Mouse (Mus musculus): ENCODE measurements around the gene Nupl2. TPM values are rescaled to one million over a fixed set of nuclear protein-coding genes. Genes with fewer than 3 reads are reported as not detected.

Gene Nupl2
- polyA plus RNA-seq (2012; rRNA removed) (2.8 and 3.6 TPM in 2 replicates), polyA plus RNA-seq (2014; fragmentation: Nextera tagmentation; extraction: Ambion mirVana) (6.5 TPM in 2 replicates)

- H3K27ac ChIP-seq: 0 out of 2 replicates have a peak within 1 kb of the TSS, but pooled peaks have one; percentile 0
- H3K9me3 ChIP-seq (ENCODE audit: control insufficient read depth, low read length): no peaks in the 10 kb centered on the region
- H3K4me2 ChIP-seq (ENCODE audit: low read depth): peak within 1 kb of the TSS; percentile 68
- H3K4me3 ChIP-seq (ENCODE audit: insufficient read depth in 1 of 2, low read depth in 2 of 2, low read length in 2 of 2): peak within 1 kb of the TSS; percentile 64 to 72
- no peak for TF ChIP-seq CTCF (IDR thresholded peaks at IDR 0.05; ENCODE audit: low read depth)
- no peak for TF ChIP-seq EP300 (IDR thresholded peaks at IDR 0.05; ENCODE audit: low read depth)
- DNase-seq (ENCODE audit: low read depth in 3 of 3, low spot score in 3 of 3): peak; percentile 86 to 89 (median 89)
- H3K9ac ChIP-seq (replicated peaks): peak within 1 kb of the TSS; percentile 90
- under 1% methylated on average over 52 of the region's 52 CpGs for WGBS (ENCODE audit: insufficient replicate concordance)
- peaks cover 0 to 3% of the 10 kb centered on the region in 2 experiments; a peak in 1 of 4 replicates for H3K4me1 ChIP-seq (replicated peaks; ENCODE audit: control insufficient read depth in 2 of 2, insufficient read depth in 2 of 2, low read length in 1 of 2)
- H3K36me3 ChIP-seq (replicated peaks; ENCODE audit: control insufficient read depth, insufficient read depth, low read depth): no peaks in the 10 kb centered on the region
- H3K27me3 ChIP-seq (ENCODE audit: control insufficient read depth, insufficient read depth, low read length): no peaks in the 10 kb centered on the region
- ATAC-seq (ENCODE audit: insufficient read depth): peak; percentile 98
Measured at GRCm38 (mm10) chr5:24164789-24165445, at the start of gene Nupl2. Gene Nupl2 (plus strand): TSS chr5:24164963.

GRCm38 (mm10) chr5:24122221-24122620 lies 42.5 kb upstream of the Nupl2 start:
- Histone ChIP-seq H3K27me3 (ENCODE audit: control insufficient read depth, insufficient read depth, low read length) (no peaks in the 10 kb centered on the region), H3K9ac (replicated peaks) (no peak overlapping the region), H3K4me2 (ENCODE audit: low read depth) (no peak overlapping the region), H3K27ac (no peak overlapping the region), H3K4me1 (replicated peaks; ENCODE audit: control insufficient read depth in 2 of 2, insufficient read depth in 2 of 2, low read length in 1 of 2) (no peaks in the 10 kb centered on the region), H3K4me3 (ENCODE audit: insufficient read depth in 1 of 2, low read depth in 2 of 2, low read length in 2 of 2) (no peak overlapping the region), H3K36me3 (replicated peaks; ENCODE audit: control insufficient read depth, insufficient read depth, low read depth) (no peaks in the 10 kb centered on the region), H3K9me3 (ENCODE audit: control insufficient read depth, low read length) (no peaks in the 10 kb centered on the region)
- ATAC-seq (ENCODE audit: insufficient read depth) (no peak), DNase-seq (ENCODE audit: low read depth in 3 of 3, low spot score in 3 of 3) (no peak)
- TF ChIP-seq EP300 (IDR thresholded peaks at IDR 0.05; ENCODE audit: low read depth): no peak
- TF ChIP-seq CTCF (IDR thresholded peaks at IDR 0.05; ENCODE audit: low read depth): no peak
- 84% methylated on average over 2 of the region's 2 CpGs for WGBS (ENCODE audit: insufficient replicate concordance)

DNA sequence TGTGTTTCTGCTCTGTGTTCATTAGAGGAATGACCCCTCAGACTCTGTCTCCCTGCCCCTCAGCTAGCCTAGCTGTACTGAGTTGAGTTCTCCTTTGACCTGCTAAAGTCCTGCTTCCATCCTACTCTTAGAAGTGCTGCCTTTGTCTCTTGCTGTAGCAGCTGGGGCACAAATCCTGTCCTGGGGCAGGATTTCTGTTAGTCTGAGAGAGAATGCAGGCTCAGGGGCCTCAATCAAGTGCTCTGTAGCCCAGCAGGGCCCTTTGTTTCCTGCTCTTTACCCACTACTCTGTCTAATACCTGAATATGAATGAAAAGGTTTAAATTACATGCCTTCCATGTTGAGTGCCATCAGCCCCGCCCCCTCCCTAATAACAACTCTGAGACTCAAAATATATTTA lies 40.6 kb upstream of the Nupl2 start:
- H3K27me3 ChIP-seq (ENCODE audit: control insufficient read depth, insufficient read depth, low read length): no peaks in the 10 kb centered on the region
- no peaks in the 10 kb centered on the region for H3K36me3 ChIP-seq (replicated peaks; ENCODE audit: control insufficient read depth, insufficient read depth, low read depth)
- DNase-seq (ENCODE audit: low read depth in 3 of 3, low spot score in 3 of 3) (no peak), ATAC-seq (ENCODE audit: insufficient read depth) (no peak)
- no peak overlapping the region for H3K4me2 ChIP-seq (ENCODE audit: low read depth)
- H3K4me1 ChIP-seq (replicated peaks; ENCODE audit: control insufficient read depth in 2 of 2, insufficient read depth in 2 of 2, low read length in 1 of 2): no peaks in the 10 kb centered on the region
- H3K9ac ChIP-seq (replicated peaks): no peak overlapping the region
- 89% methylated on average over 1 of the region's 1 CpGs for WGBS (ENCODE audit: insufficient replicate concordance)
- no peak overlapping the region for H3K27ac ChIP-seq
- no peak overlapping the region for H3K4me3 ChIP-seq (ENCODE audit: insufficient read depth in 1 of 2, low read depth in 2 of 2, low read length in 2 of 2)
- H3K9me3 ChIP-seq (ENCODE audit: control insufficient read depth, low read length): no peaks in the 10 kb centered on the region
- TF ChIP-seq EP300 (IDR thresholded peaks at IDR 0.05; ENCODE audit: low read depth): no peak
- no peak for TF ChIP-seq CTCF (IDR thresholded peaks at IDR 0.05; ENCODE audit: low read depth)

DNA sequence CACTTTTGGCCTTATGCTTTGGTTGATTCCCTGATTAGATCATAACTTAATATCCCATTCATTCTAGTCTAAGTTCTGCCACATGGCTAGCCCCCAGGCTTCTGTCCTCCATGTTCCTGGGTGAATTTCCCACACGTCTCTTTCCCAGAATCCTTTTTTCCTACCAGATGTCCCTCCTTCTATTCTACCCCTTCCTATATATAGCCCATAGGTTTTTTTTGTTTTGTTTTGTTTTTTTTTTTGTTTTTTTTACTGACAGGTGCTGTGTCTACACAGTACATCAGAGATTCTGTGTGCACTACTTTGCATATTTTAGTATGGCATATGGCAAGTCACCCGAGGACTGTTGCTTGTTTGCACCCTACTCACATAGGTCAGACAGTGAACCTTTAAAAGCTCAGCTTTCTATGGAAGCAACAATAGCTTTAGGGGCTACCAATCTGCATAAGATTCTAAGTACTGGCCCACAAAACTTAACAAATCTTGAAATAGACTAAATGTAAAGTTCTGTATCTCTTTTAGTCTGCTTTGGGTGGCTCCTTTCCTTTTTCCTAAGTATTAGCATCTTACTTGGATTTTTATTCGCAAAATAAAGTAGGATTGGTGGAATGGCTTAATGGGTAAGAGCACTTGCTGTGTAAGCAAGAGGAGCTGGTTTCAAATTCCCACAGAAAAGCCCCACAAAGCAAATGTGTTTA lies 40.0 kb upstream of the Nupl2 start:
- no peak for ATAC-seq (ENCODE audit: insufficient read depth)
- WGBS (ENCODE audit: insufficient replicate concordance): 83% methylated on average over 3 of the region's 3 CpGs

More for the DNA sequence above, 40.0 kb upstream of the Nupl2 start:
- Histone ChIP-seq H3K4me2 (ENCODE audit: low read depth) (no peak overlapping the region), H3K4me1 (replicated peaks; ENCODE audit: control insufficient read depth in 2 of 2, insufficient read depth in 2 of 2, low read length in 1 of 2) (no peaks in the 10 kb centered on the region), H3K9ac (replicated peaks) (no peak overlapping the region), H3K27ac (no peak overlapping the region), H3K36me3 (replicated peaks; ENCODE audit: control insufficient read depth, insufficient read depth, low read depth) (no peaks in the 10 kb centered on the region), H3K9me3 (ENCODE audit: control insufficient read depth, low read length) (no peaks in the 10 kb centered on the region), H3K27me3 (ENCODE audit: control insufficient read depth, insufficient read depth, low read length) (no peaks in the 10 kb centered on the region), H3K4me3 (ENCODE audit: insufficient read depth in 1 of 2, low read depth in 2 of 2, low read length in 2 of 2) (no peak overlapping the region)
- DNase-seq (ENCODE audit: low read depth in 3 of 3, low spot score in 3 of 3): no peak
- TF ChIP-seq EP300 (IDR thresholded peaks at IDR 0.05; ENCODE audit: low read depth) (no peak), CTCF (IDR thresholded peaks at IDR 0.05; ENCODE audit: low read depth) (no peak)
